29 mouse cellular contexts compared by ENCODE assay signal in the genomic region with DNA sequence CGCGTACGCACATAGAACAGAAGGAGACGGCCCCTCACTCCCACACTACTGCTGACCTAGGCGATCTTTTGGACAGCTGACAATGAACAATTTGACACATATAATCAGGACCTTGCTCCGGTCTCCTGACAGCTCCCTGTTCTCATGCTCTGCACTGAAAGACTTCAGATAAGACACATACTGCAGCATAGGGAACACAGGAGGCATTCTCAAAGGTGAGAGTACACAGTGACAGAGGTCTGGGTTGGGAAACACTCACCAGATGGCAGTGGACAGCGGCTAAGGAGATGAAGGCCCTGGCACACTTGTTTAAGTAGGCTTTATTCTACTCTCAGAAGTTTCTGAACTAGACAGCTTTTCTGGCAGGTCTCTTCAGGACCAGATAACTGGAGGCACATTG.
DNase-seq lines count a peak whose midpoint lies in the region; ATAC-seq and TF ChIP-seq lines count a peak whose summit lies in the region.
"Had no signal": no experiment of that assay in that cellular context is flagged by ENCODE, and none has a peak within 500 bp of the region (broad histone marks: within the 10 kb centered on the region; RNA-seq: fewer than 3 reads in every experiment).

No protein-coding gene starts in this region.

- no peaks in the 10 kb centered on the region for H3K27me3 ChIP-seq in heart, embryonic 10.5 days (ENCODE audit: insufficient read depth, poor library complexity, severe bottlenecking)
- no peaks in the 10 kb centered on the region for H3K27me3 ChIP-seq in heart, embryonic 14.5 days (ENCODE audit: control insufficient read depth, insufficient read depth, low read length)
- no peaks in the 10 kb centered on the region for H3K27me3 ChIP-seq in heart, postnatal 0 days (ENCODE audit: control insufficient read depth, insufficient read depth, low read length)
- H3K27me3 ChIP-seq: CH12.LX; embryonic facial prominence, embryonic 12.5 days; embryonic facial prominence, embryonic 15.5 days; hindbrain, embryonic 13.5 days; intestine, embryonic 15.5 days had no signal

- no peak overlapping the region for H3K4me2 ChIP-seq in heart, embryonic 14.5 days (ENCODE audit: low read length)
- no peak overlapping the region for H3K4me2 ChIP-seq in heart, postnatal 0 days (ENCODE audit: low read depth, low read length)
- H3K4me2 ChIP-seq: embryonic facial prominence, embryonic 12.5 days; embryonic facial prominence, embryonic 15.5 days; hindbrain, embryonic 13.5 days; intestine, embryonic 15.5 days had no signal

- no peaks in the 10 kb centered on the region for H3K36me3 ChIP-seq in heart, embryonic 10.5 days
- H3K36me3 ChIP-seq in heart, embryonic 14.5 days (ENCODE audit: control insufficient read depth, insufficient read depth, low read length): no peaks in the 10 kb centered on the region
- no peaks in the 10 kb centered on the region for H3K36me3 ChIP-seq in heart, postnatal 0 days (replicated peaks; ENCODE audit: control insufficient read depth, insufficient read depth, low read length)
- H3K36me3 ChIP-seq: embryonic facial prominence, embryonic 12.5 days; embryonic facial prominence, embryonic 15.5 days; G1E; hindbrain, embryonic 10.5 days; hindbrain, embryonic 13.5 days; intestine, embryonic 15.5 days had no signal

- no peak overlapping the region for H3K4me3 ChIP-seq in heart, embryonic 10.5 days
- no peak overlapping the region for H3K4me3 ChIP-seq in heart, embryonic 14.5 days (ENCODE audit: control insufficient read depth in 1 of 2, insufficient read depth in 1 of 2, low read depth in 1 of 2, low read length in 2 of 2)
- H3K4me3 ChIP-seq in heart, postnatal 0 days (ENCODE audit: low read depth, low read length): no peak overlapping the region
- H3K4me3 ChIP-seq: embryonic facial prominence, embryonic 12.5 days; embryonic facial prominence, embryonic 15.5 days; gastrocnemius, adult 2 months; hindbrain, embryonic 10.5 days; hindbrain, embryonic 13.5 days; intestine, embryonic 15.5 days had no signal

- ATAC-seq in heart, embryonic 14.5 days (ENCODE audit: insufficient number of reproducible peaks, insufficient read depth, low FRiP score, low read depth): peak; percentile 47; the same call in 1 of the 2 replicates
- ATAC-seq in heart, postnatal 0 days (ENCODE audit: insufficient read depth, low read depth): peak; percentile 39; the same call in 1 of the 2 replicates
- ATAC-seq: forebrain, embryonic 14.5 days; forebrain, postnatal 0 days; hindbrain, embryonic 16.5 days; intestine, embryonic 15.5 days; Patski had no signal

- intact Hi-C loops in heart, postnatal 36 days (cut with DNase I): no loop called here

- TF ChIP-seq EP300 in heart, postnatal 0 days (IDR thresholded peaks at IDR 0.05; ENCODE audit: low read depth): no peak

- H3K4me1 ChIP-seq in heart, embryonic 10.5 days: peaks cover 6% of the 10 kb centered on the region; the same call in 1 of the 2 replicates
- peaks cover 4 to 11% of the 10 kb centered on the region in 2 experiments; a peak in 2 of 4 replicates for H3K4me1 ChIP-seq in heart, embryonic 14.5 days (ENCODE audit: control insufficient read depth in 2 of 2, insufficient read depth in 2 of 2, low read length in 2 of 2)
- H3K4me1 ChIP-seq in heart, postnatal 0 days (ENCODE audit: control insufficient read depth, insufficient read depth): peaks cover 5% of the 10 kb centered on the region
- H3K4me1 ChIP-seq: embryonic facial prominence, embryonic 12.5 days; embryonic facial prominence, embryonic 15.5 days; hindbrain, embryonic 10.5 days; hindbrain, embryonic 13.5 days; intestine, embryonic 15.5 days had no signal

- DNase-seq in heart, embryonic 10.5 days (ENCODE audit: low spot score): peak; percentile 79
- no peak for DNase-seq in heart, adult 9 months (ENCODE audit: low spot score in 2 of 2)
- DNase-seq in heart, postnatal 4 days: no peak
- peak; percentile 22 for DNase-seq in heart, postnatal 0 days (ENCODE audit: low spot score)
- no peak for DNase-seq in heart, postnatal 36 days
- DNase-seq in T-cell, adult 2 months (ENCODE audit: low spot score): no peak
- DNase-seq: adrenal gland, adult 2 months; adrenal gland, postnatal 14 days; B cell, adult 2 months; cerebellum, adult 11 months; cerebellum, adult 2 months; cerebellum, adult 9-11 months; cerebellum, postnatal 25 days; forebrain, postnatal 0 days; gastrocnemius, adult 2 months; gastrocnemius, postnatal 14 days; kidney, adult 11 months; kidney, adult 8-10 months had no signal

- no peak overlapping the region for H3K27ac ChIP-seq in heart, embryonic 10.5 days
- peak overlapping the region in 1 of 2 experiments; percentile 24; a peak in 1 of 4 replicates for H3K27ac ChIP-seq in heart, embryonic 14.5 days (replicated peaks in 1 of 2; ENCODE audit: control insufficient read depth in 1 of 2, insufficient read depth in 1 of 2, low read depth in 2 of 2, low read length in 2 of 2)
- no peak overlapping the region for H3K27ac ChIP-seq in heart, postnatal 0 days (ENCODE audit: low read depth)
- H3K27ac ChIP-seq: embryonic facial prominence, embryonic 12.5 days; embryonic facial prominence, embryonic 15.5 days; gastrocnemius, adult 2 months; hindbrain, embryonic 10.5 days; hindbrain, embryonic 13.5 days; intestine, embryonic 15.5 days had no signal

- 49% methylated on average over 7 of the region's 7 CpGs for WGBS in heart, embryonic 10.5 days
- WGBS in heart, embryonic 14.5 days: 30% methylated on average over 7 of the region's 7 CpGs
- 50% methylated on average over 7 of the region's 7 CpGs for WGBS in heart, postnatal 0 days

- no peak overlapping the region for H3K9ac ChIP-seq in heart, embryonic 14.5 days (ENCODE audit: low read length)
- H3K9ac ChIP-seq in heart, postnatal 0 days (replicated peaks; ENCODE audit: low read depth, low read length): no peak overlapping the region
- H3K9ac ChIP-seq: embryonic facial prominence, embryonic 12.5 days; embryonic facial prominence, embryonic 15.5 days; forebrain, postnatal 0 days; hindbrain, embryonic 13.5 days; intestine, embryonic 15.5 days had no signal

- no peaks in the 10 kb centered on the region for H3K9me3 ChIP-seq in heart, embryonic 10.5 days
- H3K9me3 ChIP-seq in heart, embryonic 14.5 days (ENCODE audit: control insufficient read depth, low read length): no peaks in the 10 kb centered on the region
- no peaks in the 10 kb centered on the region for H3K9me3 ChIP-seq in heart, postnatal 0 days (replicated peaks; ENCODE audit: control insufficient read depth, low read length)
- H3K9me3 ChIP-seq: embryonic facial prominence, embryonic 12.5 days; embryonic facial prominence, embryonic 15.5 days; hindbrain, embryonic 10.5 days; hindbrain, embryonic 13.5 days; intestine, embryonic 15.5 days had no signal

- no peak for TF ChIP-seq CTCF in heart, postnatal 0 days (IDR thresholded peaks at IDR 0.05; ENCODE audit: low read depth)

Comparison
In these comparisons a context has a peak if more than half of its experiments do, and no peak if none do; other contexts are left out.
1. DNase-seq: peak in heart, embryonic 10.5 days (single experiment) and heart, postnatal 0 days (single experiment); none in heart, adult 9 months (0 of 2), heart, postnatal 4 days (single experiment), heart, postnatal 36 days (0 of 2) and T-cell, adult 2 months (single experiment).